Mouse (Mus musculus): ENCODE measurements around the gene Plcd4. TPM values are rescaled to one million over a fixed set of nuclear protein-coding genes. Genes with fewer than 3 reads are reported as not detected.

Gene Plcd4
- polyA plus RNA-seq, 2 experiments = 0.43 to 0.99 TPM

DNA sequence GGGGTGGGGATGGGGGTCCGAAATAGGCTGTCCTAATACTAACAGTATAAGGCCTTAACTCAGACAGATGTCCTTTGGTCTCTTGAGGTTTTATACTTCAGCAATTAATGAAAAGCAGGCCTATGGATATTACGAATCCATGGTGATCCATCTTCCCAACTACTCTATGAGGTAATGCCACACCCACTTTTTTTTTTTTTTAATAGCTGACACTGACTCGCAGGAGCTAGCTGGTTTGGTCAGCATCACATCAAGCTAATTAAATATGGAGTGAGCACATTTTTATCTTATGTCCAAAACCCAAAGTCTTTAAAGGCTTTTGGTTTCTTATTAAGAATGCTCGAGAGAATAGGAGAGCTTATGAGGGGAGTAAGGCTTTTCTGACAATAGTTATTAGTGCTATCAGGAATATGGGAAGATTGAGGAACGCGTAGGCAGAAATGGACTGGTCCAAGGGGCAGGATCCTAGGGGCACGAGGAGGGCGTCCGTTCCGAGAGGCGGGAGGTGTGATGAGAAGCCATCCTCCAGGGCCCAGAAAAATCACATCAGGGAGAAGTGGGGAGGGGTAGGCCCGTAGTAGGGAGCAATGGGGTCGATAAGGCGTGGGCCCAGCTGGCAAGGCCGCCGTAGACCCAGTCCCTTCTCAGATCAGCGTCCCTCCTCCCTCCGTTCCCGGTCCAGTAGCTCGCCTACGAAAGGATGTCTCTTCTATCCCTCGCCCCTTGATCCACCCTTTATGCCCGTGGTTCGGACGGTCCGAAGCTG, 58.0 kb downstream of the Plcd4 start:
- Histone ChIP-seq H3K27ac (replicated peaks; ENCODE audit: low read depth, low read length) (no peak overlapping the region), H3K4me2 (replicated peaks; ENCODE audit: low read depth, low read length, severe bottlenecking) (peak overlapping the region; percentile 78), H3K4me3 (replicated peaks; ENCODE audit: low read length) (peak overlapping the region; percentile 84), H3K9ac (ENCODE audit: low read depth, low read length, severe bottlenecking) (peak overlapping the region; percentile 83), H3K9me3 (ENCODE audit: control insufficient read depth, low read length) (no peaks in the 10 kb centered on the region), H3K36me3 (ENCODE audit: control insufficient read depth, insufficient read depth, low read length) (peaks cover 32% of the 10 kb centered on the region), H3K4me1 (ENCODE audit: control insufficient read depth, insufficient read depth, low read length) (peaks cover 11% of the 10 kb centered on the region), H3K27me3 (ENCODE audit: control insufficient read depth, insufficient read depth, low read length) (no peaks in the 10 kb centered on the region)
- no peak for DNase-seq (ENCODE audit: low spot score)
- 10% methylated on average over 21 of the region's 26 CpGs for WGBS
- TF ChIP-seq POLR2A (IDR thresholded peaks at IDR 0.05; ENCODE audit: borderline replicate concordance, extremely low read depth, insufficient read depth, insufficient read length) = no peak
- peak; percentile 66 for ATAC-seq (ENCODE audit: low FRiP score, low read depth)

DNA sequence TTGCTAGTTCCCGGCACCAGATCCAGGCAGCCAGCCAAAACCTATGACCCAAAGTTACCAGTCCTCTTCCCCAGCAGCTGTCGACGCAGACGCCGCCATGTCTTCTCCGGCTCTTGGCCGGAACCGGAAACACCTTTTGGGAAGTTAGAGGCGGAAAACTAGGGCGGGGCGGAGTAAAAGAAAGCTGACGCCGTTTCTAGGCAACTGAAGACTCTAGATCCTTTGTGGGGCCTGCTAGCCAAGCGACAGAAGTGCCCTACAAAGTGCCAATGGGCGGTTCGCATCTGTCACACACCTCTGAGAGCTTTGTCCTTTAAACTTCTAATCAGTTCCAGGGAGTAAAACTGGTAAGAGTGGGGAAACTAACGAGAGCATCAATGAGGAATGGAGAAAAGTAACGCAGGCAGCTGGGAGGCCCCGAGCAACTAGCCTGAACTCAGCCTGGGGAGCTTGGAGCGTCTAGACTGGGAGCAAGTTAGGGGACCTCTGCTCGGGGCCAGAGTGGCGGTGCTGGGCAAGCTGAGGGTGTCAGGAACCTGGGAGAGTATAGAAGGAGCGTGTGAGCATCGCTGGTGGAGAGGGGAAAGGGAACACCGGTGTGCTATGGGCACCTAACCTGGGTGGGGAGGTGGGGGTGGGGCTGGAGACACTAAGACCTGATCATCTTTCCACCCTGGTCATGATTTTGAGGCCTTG, 58.7 kb downstream of the Plcd4 start, which contains the start of the genes Rnf25 and Stk36:
TSS of gene Rnf25 (minus strand) at position 131 of the 696 bp plus-strand sequence.
TSS of gene Stk36 (plus strand) at position 179 of the 696 bp plus-strand sequence.
- Histone ChIP-seq H3K27me3 (ENCODE audit: control insufficient read depth, insufficient read depth, low read length) (no peaks in the 10 kb centered on the region), H3K4me3 (replicated peaks; ENCODE audit: low read length) (peak within 1 kb of the TSS; percentile 84), H3K9ac (ENCODE audit: low read depth, low read length, severe bottlenecking) (peak within 1 kb of the TSS; percentile 83), H3K36me3 (ENCODE audit: control insufficient read depth, insufficient read depth, low read length) (peaks cover 26% of the 10 kb centered on the region), H3K4me1 (ENCODE audit: control insufficient read depth, insufficient read depth, low read length) (peaks cover 11% of the 10 kb centered on the region), H3K27ac (replicated peaks; ENCODE audit: low read depth, low read length) (no peak within 1 kb of the TSS), H3K4me2 (replicated peaks; ENCODE audit: low read depth, low read length, severe bottlenecking) (peak within 1 kb of the TSS; percentile 78), H3K9me3 (ENCODE audit: control insufficient read depth, low read length) (no peaks in the 10 kb centered on the region)
- TF ChIP-seq POLR2A (IDR thresholded peaks at IDR 0.05; ENCODE audit: borderline replicate concordance, extremely low read depth, insufficient read depth, insufficient read length) = peak; percentile 86; the same call in 1 of the 2 replicates
- peak; percentile 88 for ATAC-seq (ENCODE audit: low FRiP score, low read depth)
- 6% methylated on average over 25 of the region's 25 CpGs for WGBS
- peak; percentile 94 for DNase-seq (ENCODE audit: low spot score)

Small RNA genes within 50 kb of the gene (microRNA-seq; reads per million reads assigned to microRNA genes)
- not detected for gene Gm25035

Other genes starting within 250 kb of the Plcd4 start
- 48.0 and 102 TPM in 2 replicates for gene Tmbim1, start 237.3 kb upstream of the Plcd4 start, polyA plus RNA-seq (2012; rRNA removed)
- 37.7 and 41.7 TPM in 2 replicates for gene Tmbim1, start 237.3 kb upstream of the Plcd4 start, polyA plus RNA-seq (2014; fragmentation: Nextera tagmentation; extraction: Ambion mirVana)
- 3.8 and 4.2 TPM in 2 replicates for gene Catip, start 180.8 kb upstream of the Plcd4 start, polyA plus RNA-seq (2012; rRNA removed)
- 0.73 and 1.8 TPM in 2 replicates for gene Catip, start 180.8 kb upstream of the Plcd4 start, polyA plus RNA-seq (2014; fragmentation: Nextera tagmentation; extraction: Ambion mirVana)
- 7.2 and 8.0 TPM in 2 replicates for gene Slc11a1, start 167.7 kb upstream of the Plcd4 start, polyA plus RNA-seq (2012; rRNA removed)
- 3.2 and 3.5 TPM in 2 replicates for gene Slc11a1, start 167.7 kb upstream of the Plcd4 start, polyA plus RNA-seq (2014; fragmentation: Nextera tagmentation; extraction: Ambion mirVana)
- 138 and 177 TPM in 2 replicates for gene Ctdsp1, start 151.4 kb upstream of the Plcd4 start, polyA plus RNA-seq (2012; rRNA removed)
- 96.4 and 109 TPM in 2 replicates for gene Ctdsp1, start 151.4 kb upstream of the Plcd4 start, polyA plus RNA-seq (2014; fragmentation: Nextera tagmentation; extraction: Ambion mirVana)
- 0.14 and 0.73 TPM in 2 replicates for gene Vil1, start 133.5 kb upstream of the Plcd4 start, polyA plus RNA-seq (2012; rRNA removed)
- gene Vil1, start 133.5 kb upstream of the Plcd4 start, polyA plus RNA-seq (2014; fragmentation: Nextera tagmentation; extraction: Ambion mirVana) = 0.08 and 0.10 TPM in 2 replicates
- gene Cnot9, start 36.8 kb upstream of the Plcd4 start, polyA plus RNA-seq (2012; rRNA removed) = 56.1 and 59.3 TPM in 2 replicates
- gene Cnot9, start 36.8 kb upstream of the Plcd4 start, polyA plus RNA-seq (2014; fragmentation: Nextera tagmentation; extraction: Ambion mirVana) = 64.8 and 66.9 TPM in 2 replicates
- 13.4 and 14.2 TPM in 2 replicates for gene Usp37, start 1.4 kb downstream of the Plcd4 start, polyA plus RNA-seq (2012; rRNA removed)
- gene Usp37, start 1.4 kb downstream of the Plcd4 start, polyA plus RNA-seq (2014; fragmentation: Nextera tagmentation; extraction: Ambion mirVana) = 30.3 and 33.9 TPM in 2 replicates
- gene Zfp142, start 45.4 kb downstream of the Plcd4 start, polyA plus RNA-seq (2012; rRNA removed) = 21.2 and 28.9 TPM in 2 replicates
- gene Zfp142, start 45.4 kb downstream of the Plcd4 start, polyA plus RNA-seq (2014; fragmentation: Nextera tagmentation; extraction: Ambion mirVana) = 7.5 and 7.9 TPM in 2 replicates
- 22.4 and 24.0 TPM in 2 replicates for gene Bcs1l, start 45.4 kb downstream of the Plcd4 start, polyA plus RNA-seq (2012; rRNA removed)
- gene Bcs1l, start 45.4 kb downstream of the Plcd4 start, polyA plus RNA-seq (2014; fragmentation: Nextera tagmentation; extraction: Ambion mirVana) = 16.6 and 21.3 TPM in 2 replicates
- gene Rnf25, start 58.5 kb downstream of the Plcd4 start, polyA plus RNA-seq (2012; rRNA removed) = 129 and 132 TPM in 2 replicates
- gene Rnf25, start 58.5 kb downstream of the Plcd4 start, polyA plus RNA-seq (2014; fragmentation: Nextera tagmentation; extraction: Ambion mirVana) = 7.1 and 10.0 TPM in 2 replicates
- 9.8 and 15.3 TPM in 2 replicates for gene Stk36, start 58.6 kb downstream of the Plcd4 start, polyA plus RNA-seq (2012; rRNA removed)
- 7.6 and 8.3 TPM in 2 replicates for gene Stk36, start 58.6 kb downstream of the Plcd4 start, polyA plus RNA-seq (2014; fragmentation: Nextera tagmentation; extraction: Ambion mirVana)
- gene Ttll4, start 118.9 kb downstream of the Plcd4 start, polyA plus RNA-seq (2012; rRNA removed) = 36.7 and 45.6 TPM in 2 replicates
- gene Ttll4, start 118.9 kb downstream of the Plcd4 start, polyA plus RNA-seq (2014; fragmentation: Nextera tagmentation; extraction: Ambion mirVana) = 18.5 and 22.2 TPM in 2 replicates
- 16.1 TPM in 2 replicates for gene Cyp27a1, start 170.7 kb downstream of the Plcd4 start, polyA plus RNA-seq (2012; rRNA removed)
- gene Cyp27a1, start 170.7 kb downstream of the Plcd4 start, polyA plus RNA-seq (2014; fragmentation: Nextera tagmentation; extraction: Ambion mirVana) = 11.6 and 12.2 TPM in 2 replicates
- gene Prkag3, start 206.3 kb downstream of the Plcd4 start, polyA plus RNA-seq (2012; rRNA removed) = 4.3 and 5.1 TPM in 2 replicates
- gene Prkag3, start 206.3 kb downstream of the Plcd4 start, polyA plus RNA-seq (2014; fragmentation: Nextera tagmentation; extraction: Ambion mirVana) = 1.4 and 2.5 TPM in 2 replicates
- 39.9 and 42.8 TPM in 2 replicates for gene Wnt6, start 229.0 kb downstream of the Plcd4 start, polyA plus RNA-seq (2012; rRNA removed)
- gene Wnt6, start 229.0 kb downstream of the Plcd4 start, polyA plus RNA-seq (2014; fragmentation: Nextera tagmentation; extraction: Ambion mirVana) = 51.8 and 54.3 TPM in 2 replicates
- gene Wnt10a, start 248.6 kb downstream of the Plcd4 start, polyA plus RNA-seq (2012; rRNA removed) = 3.8 and 4.7 TPM in 2 replicates
- 8.3 and 9.3 TPM in 2 replicates for gene Wnt10a, start 248.6 kb downstream of the Plcd4 start, polyA plus RNA-seq (2014; fragmentation: Nextera tagmentation; extraction: Ambion mirVana)